ENCODE assay signal across 7 mouse cellular contexts in genomic region chr1:127676116-127676515, GRCm38 (mm10). TPM values are rescaled to one million over a fixed set of nuclear protein-coding genes. Genes with fewer than 3 reads are reported as not detected.
DNase-seq lines count a peak whose midpoint lies in the region; ATAC-seq and TF ChIP-seq lines count a peak whose summit lies in the region.

No protein-coding gene starts in this region.

- H3K9ac ChIP-seq in lung, postnatal 0 days (replicated peaks; ENCODE audit: low read depth): no peak overlapping the region
- peak overlapping the region; percentile 70 for H3K9ac ChIP-seq in hindbrain, embryonic 16.5 days (ENCODE audit: low read depth, low read length)

- H3K9me3 ChIP-seq in lung, postnatal 0 days (ENCODE audit: low read length): no peaks in the 10 kb centered on the region
- H3K9me3 ChIP-seq in embryonic facial prominence, embryonic 10.5 days: no peaks in the 10 kb centered on the region
- H3K9me3 ChIP-seq in hindbrain, embryonic 16.5 days (ENCODE audit: control insufficient read depth, low read length): no peaks in the 10 kb centered on the region

- TF ChIP-seq POLR2A in lung, adult 2 months (IDR thresholded peaks at IDR 0.05; ENCODE audit: borderline replicate concordance, extremely low read depth, low read depth, low read length): no peak

- TF ChIP-seq CTCF in lung, postnatal 0 days (IDR thresholded peaks at IDR 0.05): no peak
- no peak for TF ChIP-seq CTCF in lung, adult 2 months (IDR thresholded peaks at IDR 0.05; ENCODE audit: insufficient read depth, low read length)

- 35% methylated on average over 12 of the region's 12 CpGs for WGBS in lung, postnatal 0 days
- WGBS in lung, adult 2 months: 34% methylated on average over 12 of the region's 12 CpGs
- 27% methylated on average over 12 of the region's 12 CpGs for WGBS in embryonic facial prominence, embryonic 10.5 days
- 26% methylated on average over 12 of the region's 12 CpGs for WGBS in hindbrain, embryonic 16.5 days

- TF ChIP-seq EP300 in lung, postnatal 0 days (IDR thresholded peaks at IDR 0.05): no peak

- peak overlapping the region; percentile 97; the same call in 1 of the 2 replicates for H3K4me2 ChIP-seq in lung, postnatal 0 days (replicated peaks; ENCODE audit: low read depth, low read length)
- H3K4me2 ChIP-seq in hindbrain, embryonic 16.5 days (ENCODE audit: low read length): peak overlapping the region; percentile 85

- no peaks in the 10 kb centered on the region for H3K36me3 ChIP-seq in lung, postnatal 0 days (ENCODE audit: insufficient read depth, low read length)
- no peaks in the 10 kb centered on the region for H3K36me3 ChIP-seq in embryonic facial prominence, embryonic 10.5 days (replicated peaks)
- no peaks in the 10 kb centered on the region for H3K36me3 ChIP-seq in hindbrain, embryonic 16.5 days (ENCODE audit: control insufficient read depth, insufficient read depth, low read length)

- H3K4me1 ChIP-seq in lung, postnatal 0 days (ENCODE audit: insufficient read depth, low read depth, low read length): no peaks in the 10 kb centered on the region
- H3K4me1 ChIP-seq in lung, adult 2 months (ENCODE audit: control insufficient read depth, insufficient read depth, low read length): no peaks in the 10 kb centered on the region; the same call in 1 of the 2 replicates
- H3K4me1 ChIP-seq in embryonic facial prominence, embryonic 10.5 days: peaks cover 17% of the 10 kb centered on the region
- H3K4me1 ChIP-seq in hindbrain, embryonic 16.5 days (ENCODE audit: control insufficient read depth, insufficient read depth, low read depth, low read length): peaks cover 9% of the 10 kb centered on the region; the same call in 1 of the 2 replicates

- no peak overlapping the region for H3K27ac ChIP-seq in lung, postnatal 0 days (ENCODE audit: low read length)
- no peak overlapping the region for H3K27ac ChIP-seq in embryonic facial prominence, embryonic 10.5 days (replicated peaks)
- peak overlapping the region; percentile 69 for H3K27ac ChIP-seq in hindbrain, embryonic 16.5 days (ENCODE audit: low read depth, low read length)

- peaks cover 33% of the 10 kb centered on the region for H3K27me3 ChIP-seq in lung, postnatal 0 days (replicated peaks; ENCODE audit: insufficient read depth, low read length)
- peaks cover 78% of the 10 kb centered on the region for H3K27me3 ChIP-seq in embryonic facial prominence, embryonic 10.5 days (replicated peaks; ENCODE audit: low read depth, poor library complexity, severe bottlenecking)
- no peaks in the 10 kb centered on the region; the same call in none of the 2 replicates for H3K27me3 ChIP-seq in hindbrain, embryonic 16.5 days (replicated peaks; ENCODE audit: control insufficient read depth, insufficient read depth, low read length)

- H3K4me3 ChIP-seq in lung, postnatal 0 days (ENCODE audit: low read depth, low read length): no peak overlapping the region
- no peak overlapping the region for H3K4me3 ChIP-seq in lung, adult 2 months (replicated peaks; ENCODE audit: extremely low read depth, low read depth, low read length)
- peak overlapping the region; percentile 66 for H3K4me3 ChIP-seq in embryonic facial prominence, embryonic 10.5 days
- H3K4me3 ChIP-seq in hindbrain, embryonic 16.5 days (ENCODE audit: low read length): peak overlapping the region; percentile 65

- no peak for ATAC-seq in lung, postnatal 0 days
- no peak for ATAC-seq in hindbrain, embryonic 16.5 days

- no peak for DNase-seq in lung, postnatal 0 days (ENCODE audit: low spot score)
- no peak for DNase-seq in lung, adult 2 months
- peak; percentile 12 for DNase-seq in embryonic facial prominence, embryonic 10.5 days (ENCODE audit: low spot score)
- peak; percentile 34 for DNase-seq in right cerebral cortex, postnatal 14 days
- DNase-seq in spleen, postnatal 4 days (ENCODE audit: low spot score in 2 of 2): no peak
- no peak for DNase-seq in adrenal gland, adult 2 months

RNA-seq across cellular contexts. Expression of gene Tmem163, which starts 3.2 kb away (rescaled TPM):
- 19.6 and 20.0 TPM in 2 replicates for polyA plus RNA-seq in lung, postnatal 0 days (2015; fragmentation: Nextera tagmentation; extraction: Ambion mirVana)
- polyA plus RNA-seq in lung, adult 2 months (2012; rRNA removed): 25.3 and 35.9 TPM in 2 replicates
- 3.0 and 4.2 TPM in 2 replicates for polyA plus RNA-seq in embryonic facial prominence, embryonic 10.5 days (2016; fragmentation: Nextera tagmentation; extraction: Ambion mirVana)
- 49.0 and 50.5 TPM in 2 replicates for polyA plus RNA-seq in hindbrain, embryonic 16.5 days (2015; fragmentation: Nextera tagmentation; extraction: Ambion mirVana)
- total RNA-seq in adrenal gland, adult 2 months (2021): under 1 TPM in 1 of 2 experiments, not detected in 1; 0.86 TPM
- 0.58 and 2.6 TPM in 2 replicates for polyA plus RNA-seq in adrenal gland, adult 2 months (2012; rRNA removed)

RNA-seq across cellular contexts. Expression of gene Acmsd, which starts 53.1 kb away (rescaled TPM):
- polyA plus RNA-seq in lung, postnatal 0 days (2015; fragmentation: Nextera tagmentation; extraction: Ambion mirVana): 0.21 and 0.44 TPM in 2 replicates
- 0.05 TPM in 1 of 2 replicates, not detected in the other for polyA plus RNA-seq in lung, adult 2 months (2012; rRNA removed)
- 0.11 and 0.22 TPM in 2 replicates for polyA plus RNA-seq in embryonic facial prominence, embryonic 10.5 days (2016; fragmentation: Nextera tagmentation; extraction: Ambion mirVana)
- 0.14 TPM in 1 of 2 replicates, not detected in the other for polyA plus RNA-seq in hindbrain, embryonic 16.5 days (2015; fragmentation: Nextera tagmentation; extraction: Ambion mirVana)
- under 1 TPM in 1 of 2 experiments, not detected in 1; 0.17 TPM for total RNA-seq in adrenal gland, adult 2 months (2021)
- not detected in 2 replicates for polyA plus RNA-seq in adrenal gland, adult 2 months (2012; rRNA removed)

Comparison
In these comparisons a context has a peak if more than half of its experiments do, and no peak if none do; other contexts are left out.
1. DNase-seq: peak in embryonic facial prominence, embryonic 10.5 days (single experiment) and right cerebral cortex, postnatal 14 days (single experiment); none in lung, postnatal 0 days (single experiment), lung, adult 2 months (single experiment), spleen, postnatal 4 days (0 of 2) and adrenal gland, adult 2 months (single experiment).
2. H3K4me3 ChIP-seq: peak in embryonic facial prominence, embryonic 10.5 days (single experiment) and hindbrain, embryonic 16.5 days (single experiment); none in lung, postnatal 0 days (single experiment) and lung, adult 2 months (single experiment).